Mouse (Mus musculus) brain, embryonic 14.5 days (tissue): ENCODE results near the gene Dlgap1.

Source experiments
- CTCF ChIP-seq: fragments of 200-500 bp; IDR thresholded peaks from 2 replicates; pipeline ENCODE4 v1.5.1; 2012; ENCODE audit warnings: inconsistent platforms, mild to moderate bottlenecking, moderate library complexity, borderline replicate concordance; ENCODE audit not compliant: insufficient read depth, insufficient read length; ENCODE audit errors: extremely low read depth
- POLR2A ChIP-seq: fragments of 200-500 bp; IDR thresholded peaks from 2 replicates; pipeline ENCODE4 v1.6.1; 2012; ENCODE audit warnings: mild to moderate bottlenecking, inconsistent platforms, borderline replicate concordance; ENCODE audit not compliant: poor library complexity, insufficient read depth, insufficient read length, severe bottlenecking; ENCODE audit errors: extremely low read depth

- TF ChIP-seq CTCF (no peak), POLR2A (no peak)
These were observed 428.3 kb downstream of the Dlgap1 start for GRCm38 (mm10) chr17:70397220-70397619.
